Mouse (Mus musculus) megakaryocyte, adult 5-6 weeks (primary cell): ENCODE measurements around the gene Rpl28. TPM values are rescaled to one million over a fixed set of nuclear protein-coding genes. Genes with fewer than 3 reads are reported as not detected.
A peak's percentile ranks its signal among the peaks of the same experiment; 100 is the strongest.
"Not testable (repeated sequence)": the region's sequence is repeated elsewhere in the genome, so short reads cannot be mapped to it uniquely, and the experiment has no call there.

Source experiments
- ATAC-seq: 2 replicates; pipeline ENCODE4 v1.8.0; 2016; ENCODE audit warnings: mild to moderate bottlenecking, inconsistent platforms; ENCODE audit not compliant: poor library complexity, severe bottlenecking
- total RNA-seq, 2 experiments: library from RNA; stranded (forward) in 1 of 2; stranded (reverse) in 1 of 2; fragments of 153-499, 151-499 nt in 1 of 2; fragments of 221-1000, 200-1000 nt in 1 of 2; gene quantifications; 2 replicates each; pipeline versions ENCODE4 v1.2.3 to v1.2.4; 2015 to 2017

The Rpl28 gene
- total RNA-seq, 2 experiments from 2014 or later = 535 to 1,433 TPM

DNA sequence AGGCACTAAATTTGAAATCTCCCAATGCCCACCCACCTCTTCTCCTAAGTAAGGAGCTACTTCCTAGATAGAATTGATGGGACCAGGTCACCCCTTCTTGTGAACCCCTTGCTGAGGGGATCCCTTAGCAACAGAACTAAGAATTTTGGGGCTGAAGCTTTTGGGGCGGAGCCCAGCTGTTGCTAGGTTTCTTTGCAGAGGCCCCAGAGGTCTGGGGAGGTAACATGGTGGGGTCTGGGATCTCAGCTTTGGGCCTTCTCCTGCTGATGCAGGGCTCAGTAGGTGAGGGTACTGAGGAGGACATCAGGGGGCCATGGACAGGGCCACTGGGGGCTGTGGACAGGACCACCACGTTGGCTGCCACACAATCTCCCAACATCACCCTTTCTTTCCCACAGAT is 9.9 kb upstream of the Rpl28 start, which contains the start of the genes Il11 and Tmem190:
Il11 (minus strand) TSS at position 101 of the 400 bp plus-strand sequence.
Tmem190 (plus strand) TSS at position 179 of the 400 bp plus-strand sequence.
- ATAC-seq = no peak

DNA sequence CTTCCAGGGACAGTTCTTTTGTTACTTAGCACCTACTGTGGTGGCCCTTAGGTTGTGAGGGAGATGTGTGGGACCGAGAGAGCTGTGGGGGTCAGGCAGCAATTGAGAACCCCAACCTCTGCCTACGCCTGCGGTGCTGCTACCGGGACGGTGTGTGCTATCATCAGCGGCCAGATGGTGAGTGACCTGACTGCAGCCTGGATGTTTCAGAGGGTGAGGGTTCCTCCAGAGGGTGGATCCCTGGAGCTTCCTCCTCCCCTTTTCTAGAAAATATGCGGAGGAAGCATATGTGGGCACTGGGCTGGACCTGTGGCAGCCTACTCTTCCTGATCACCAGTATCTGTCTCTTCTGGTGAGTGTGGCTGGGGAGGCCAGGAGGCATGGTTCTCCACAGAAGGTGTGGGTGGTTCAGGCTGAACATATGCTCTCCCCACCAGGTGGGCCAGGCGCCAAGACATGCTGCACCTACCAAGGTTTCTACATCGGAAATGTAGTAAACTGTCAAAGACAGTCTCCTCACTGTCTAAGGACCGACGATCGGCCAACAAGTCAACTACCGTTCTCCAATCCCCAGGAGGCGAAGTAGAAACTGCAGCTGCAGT is 8.9 kb upstream of the Rpl28 start:
- ATAC-seq = 0 out of 2 replicates have a peak, but pooled peaks have one; percentile 8

DNA sequence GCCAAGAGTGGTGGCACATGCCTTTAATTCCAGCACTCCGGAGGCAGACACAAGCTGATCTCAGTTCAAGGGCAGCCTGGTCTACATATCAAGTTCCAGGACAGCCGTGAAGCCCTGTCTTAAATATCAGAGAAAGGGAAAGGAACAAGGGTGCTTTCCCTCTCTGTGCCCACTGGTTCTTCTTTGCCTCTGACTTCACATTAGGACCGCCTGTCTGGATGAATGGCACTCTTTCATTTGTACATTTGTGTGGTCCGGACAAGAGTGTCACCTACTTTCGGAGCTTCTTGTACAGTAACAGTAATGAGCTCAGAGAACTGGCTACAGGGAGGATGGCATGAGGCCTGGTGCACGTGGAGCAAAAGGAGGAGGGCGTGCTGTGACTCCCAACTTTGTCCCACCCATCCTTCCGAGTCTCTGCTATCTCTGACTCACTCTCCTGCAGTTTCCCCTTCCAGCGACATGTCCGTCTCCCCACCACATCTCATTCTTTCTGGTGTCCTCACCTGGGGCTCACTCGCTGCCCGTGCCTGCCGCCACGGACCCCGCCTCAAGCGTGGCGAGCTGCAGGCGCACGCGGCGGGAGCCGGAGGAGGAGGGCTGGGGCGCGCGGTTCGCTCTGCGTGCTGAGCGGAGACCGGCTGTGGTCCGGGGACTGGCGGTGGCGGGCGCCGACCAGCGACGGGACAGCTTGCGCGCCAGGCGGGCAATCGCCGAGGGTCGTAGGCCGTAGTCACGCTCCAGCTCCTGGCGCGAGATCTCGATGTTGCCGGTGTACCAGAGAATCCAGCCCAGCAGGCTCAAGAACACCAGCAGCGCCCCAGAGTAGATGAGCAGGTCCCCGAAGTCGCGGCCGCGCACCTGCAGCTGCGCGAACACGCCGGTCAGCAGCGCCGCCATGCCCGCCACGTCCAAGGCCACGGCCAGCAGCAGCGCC is 3.9 kb upstream of the Rpl28 start:
- peak; percentile 17 for ATAC-seq

DNA sequence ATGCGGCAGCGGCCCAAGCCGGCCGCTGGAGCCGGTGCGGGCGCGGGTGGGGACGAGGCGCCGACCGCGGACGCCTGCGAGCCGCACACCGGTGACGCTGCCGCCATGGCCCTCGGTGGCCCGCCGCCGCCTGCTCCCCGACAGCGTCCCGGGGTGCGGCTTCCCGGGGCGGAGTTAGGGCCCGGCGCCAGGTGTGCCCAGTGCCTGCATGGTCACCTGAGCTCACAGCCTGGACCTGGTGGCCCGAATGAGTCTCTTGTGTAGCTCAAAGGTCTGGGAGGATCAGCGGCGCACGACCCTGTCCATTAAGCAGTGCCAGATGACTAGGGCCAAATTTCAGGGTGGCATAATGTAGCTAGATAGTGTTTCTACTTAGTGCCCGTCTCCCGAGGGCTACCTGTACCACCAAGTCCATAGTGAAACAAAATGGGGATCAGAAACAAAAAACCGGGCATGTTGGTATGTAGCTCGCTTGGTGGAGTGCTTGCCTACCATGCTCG is 3.2 kb upstream of the Rpl28 start, which contains the start of gene Tmem238:
Tmem238 (minus strand) TSS at position 221 of the 500 bp plus-strand sequence.
- ATAC-seq = peak; percentile 19

DNA sequence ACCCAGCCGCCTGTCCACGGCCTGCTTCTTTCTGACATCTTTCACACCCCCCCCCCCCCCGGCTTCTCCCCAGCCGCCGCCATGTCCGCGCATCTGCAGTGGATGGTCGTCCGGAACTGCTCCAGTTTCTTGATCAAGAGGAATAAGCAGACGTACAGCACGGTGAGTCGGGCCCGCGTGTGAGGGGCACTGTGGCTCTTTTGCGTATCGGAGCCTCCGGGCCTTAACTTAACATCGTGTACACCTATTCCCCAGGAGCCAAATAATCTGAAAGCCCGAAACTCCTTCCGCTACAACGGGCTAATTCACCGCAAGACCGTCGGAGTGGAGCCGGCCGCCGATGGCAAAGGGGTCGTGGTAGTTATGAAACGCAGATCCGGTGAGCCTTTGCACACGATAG is 574 bp downstream of the Rpl28 start:
- ATAC-seq = not testable (repeated sequence)

DNA sequence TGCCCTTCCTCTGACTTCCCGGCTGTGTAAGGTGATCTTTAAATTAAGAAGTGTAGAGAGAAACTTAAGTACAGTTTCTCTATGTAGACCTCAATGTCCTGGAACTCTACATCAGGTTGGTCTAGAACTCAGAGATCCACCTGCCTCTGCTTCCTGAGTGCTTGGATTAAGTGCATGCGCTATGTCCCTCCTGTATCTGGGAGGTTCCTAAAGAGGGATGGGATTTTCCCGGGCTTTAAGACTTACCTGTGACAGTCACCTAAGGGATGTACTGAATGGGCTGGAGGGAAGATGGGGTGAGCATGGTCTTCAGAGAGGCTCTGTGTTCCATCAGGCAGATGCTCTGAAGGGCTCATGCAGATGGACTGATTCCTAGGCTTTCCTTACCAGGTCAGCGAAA is 1.0 kb downstream of the Rpl28 start:
- no peak for ATAC-seq

DNA sequence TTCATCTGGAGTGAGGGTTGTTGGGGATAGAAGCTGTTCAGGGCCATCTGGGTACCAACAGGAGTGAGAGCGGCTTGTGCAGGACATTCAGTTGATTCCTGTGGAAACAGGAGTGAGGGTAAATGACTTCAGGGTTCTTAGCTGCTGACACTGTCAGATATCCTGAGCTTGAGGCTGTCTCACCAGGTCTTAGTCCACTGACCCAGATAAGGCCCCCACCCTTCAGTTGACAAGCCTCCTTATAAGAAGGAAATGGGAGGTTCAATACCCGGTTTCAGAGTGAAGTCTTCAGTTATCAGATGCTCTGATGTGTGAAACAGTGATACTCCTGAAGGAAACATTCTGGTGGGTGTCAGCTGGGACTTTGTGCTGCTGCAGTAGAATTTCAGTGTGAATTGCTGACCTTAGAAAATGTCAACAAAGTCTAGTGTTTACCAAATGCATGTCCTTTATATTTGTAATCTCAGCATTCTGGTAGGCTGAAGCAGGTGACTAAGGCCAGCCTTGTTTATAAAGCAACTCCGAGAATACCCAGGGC is 2.0 kb downstream of the Rpl28 start:
- no peak for ATAC-seq

DNA sequence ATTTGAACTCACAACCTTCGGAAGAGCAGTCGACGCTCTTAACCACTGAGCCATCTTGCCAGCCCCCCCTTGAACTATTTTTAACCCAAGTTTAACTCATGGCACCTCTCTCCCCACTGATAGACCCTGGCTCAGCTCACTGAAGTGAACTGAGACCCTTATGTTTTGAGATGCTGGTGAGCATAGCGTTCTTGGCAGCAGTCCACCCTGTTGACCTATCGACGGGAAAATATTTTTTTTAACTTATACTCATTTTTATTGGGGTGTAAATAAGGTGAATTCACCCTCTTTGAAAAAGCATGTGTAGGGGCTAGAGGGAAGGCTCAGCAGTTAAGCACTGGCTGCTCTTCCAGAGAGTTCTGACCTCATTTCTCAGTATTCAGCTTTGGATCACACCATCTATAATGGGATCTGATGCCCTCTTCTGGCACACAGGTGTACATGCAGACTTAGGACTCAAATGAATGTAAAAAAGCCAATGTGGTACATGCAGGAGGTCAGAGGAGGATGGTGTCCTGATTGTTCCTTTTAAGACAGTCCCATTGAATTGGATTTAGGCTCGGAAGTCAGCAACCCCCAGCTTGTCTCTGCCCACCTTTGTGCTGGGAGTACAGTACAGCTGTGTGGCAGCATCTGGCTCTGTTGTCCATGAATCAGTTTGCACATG is 3.2 kb downstream of the Rpl28 start:
- no peak for ATAC-seq

DNA sequence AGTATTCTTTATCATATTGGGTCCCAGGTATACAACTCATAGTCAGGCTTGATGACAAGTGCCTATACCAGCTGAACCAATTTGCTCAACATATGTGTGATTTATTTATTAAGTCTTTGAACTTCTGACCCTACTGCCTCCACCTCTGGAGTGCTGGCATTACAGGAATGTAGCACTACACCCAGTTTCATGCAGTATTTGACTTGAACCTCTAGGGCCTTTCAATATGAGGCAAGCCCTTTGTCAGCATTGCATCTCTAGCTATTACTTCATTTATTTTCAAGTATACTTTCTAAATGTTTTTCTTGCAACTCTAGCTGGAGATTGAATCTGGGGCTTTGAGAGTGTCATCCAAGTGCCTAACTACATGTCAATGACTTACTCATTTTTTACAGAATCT is 9.6 kb downstream of the Rpl28 start:
- no peak for ATAC-seq

DNA sequence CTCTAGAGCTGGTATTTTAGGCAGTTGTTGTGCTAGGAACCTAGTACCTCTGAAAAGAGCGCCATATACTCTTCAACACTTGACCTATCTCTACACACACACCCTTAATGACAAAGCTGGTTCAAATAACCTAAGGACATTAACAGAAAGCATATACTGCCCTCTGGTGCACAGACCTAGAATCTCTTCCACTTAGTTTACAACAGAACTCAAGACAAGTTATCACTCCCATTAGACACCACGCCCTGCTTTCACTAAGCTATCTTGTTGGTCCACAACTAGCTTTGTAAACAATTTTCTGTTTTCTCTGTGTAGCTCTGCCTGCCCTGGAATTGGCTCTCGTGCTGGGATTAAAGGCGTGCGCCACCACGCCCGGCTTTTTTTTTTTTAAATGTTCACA is 14.0 kb downstream of the Rpl28 start:
- ATAC-seq = peak; percentile 83

DNA sequence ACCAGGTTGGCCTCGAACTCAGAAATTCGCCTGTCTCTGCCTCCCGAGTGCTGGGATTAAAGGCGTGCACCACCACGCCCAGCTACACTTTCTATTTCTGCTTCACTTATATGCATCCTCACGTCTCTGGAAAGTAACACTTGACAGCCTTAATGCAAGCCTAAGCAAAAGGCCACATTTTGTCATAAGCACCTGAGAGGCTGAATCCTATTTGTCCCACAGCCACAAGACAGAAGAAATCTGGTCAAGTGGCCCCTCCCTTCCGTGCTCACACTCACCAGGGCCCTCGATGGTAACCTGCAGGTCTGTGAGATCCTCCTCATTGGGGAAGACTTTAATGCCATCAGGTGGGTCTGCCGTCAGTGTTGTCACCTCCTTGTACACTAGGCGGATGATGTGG is 18.5 kb downstream of the Rpl28 start:
- not testable (repeated sequence) for ATAC-seq

DNA sequence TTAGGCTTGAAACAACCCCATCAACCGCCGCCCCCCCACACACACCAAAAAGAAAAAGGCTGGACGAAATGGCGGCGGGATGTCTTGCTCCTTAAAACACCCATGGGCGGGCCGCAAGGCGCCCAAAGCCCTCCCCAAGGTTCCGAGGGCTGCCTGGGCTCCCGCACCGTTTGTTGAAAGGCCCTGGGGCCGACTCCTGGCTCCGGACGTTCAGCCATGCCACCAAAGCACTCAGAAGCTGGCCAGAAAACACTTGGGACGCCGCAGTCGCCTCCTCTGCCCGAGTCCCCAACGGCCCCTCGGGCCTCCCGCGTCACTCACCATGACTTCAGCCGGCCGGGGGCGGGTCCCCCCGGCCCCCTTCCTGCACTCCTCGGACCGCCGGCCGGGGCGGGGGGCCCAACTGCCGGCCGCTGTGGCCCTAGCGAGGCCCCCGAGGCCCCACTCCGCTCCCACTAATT is 19.2 kb downstream of the Rpl28 start:
- ATAC-seq = no peak

DNA sequence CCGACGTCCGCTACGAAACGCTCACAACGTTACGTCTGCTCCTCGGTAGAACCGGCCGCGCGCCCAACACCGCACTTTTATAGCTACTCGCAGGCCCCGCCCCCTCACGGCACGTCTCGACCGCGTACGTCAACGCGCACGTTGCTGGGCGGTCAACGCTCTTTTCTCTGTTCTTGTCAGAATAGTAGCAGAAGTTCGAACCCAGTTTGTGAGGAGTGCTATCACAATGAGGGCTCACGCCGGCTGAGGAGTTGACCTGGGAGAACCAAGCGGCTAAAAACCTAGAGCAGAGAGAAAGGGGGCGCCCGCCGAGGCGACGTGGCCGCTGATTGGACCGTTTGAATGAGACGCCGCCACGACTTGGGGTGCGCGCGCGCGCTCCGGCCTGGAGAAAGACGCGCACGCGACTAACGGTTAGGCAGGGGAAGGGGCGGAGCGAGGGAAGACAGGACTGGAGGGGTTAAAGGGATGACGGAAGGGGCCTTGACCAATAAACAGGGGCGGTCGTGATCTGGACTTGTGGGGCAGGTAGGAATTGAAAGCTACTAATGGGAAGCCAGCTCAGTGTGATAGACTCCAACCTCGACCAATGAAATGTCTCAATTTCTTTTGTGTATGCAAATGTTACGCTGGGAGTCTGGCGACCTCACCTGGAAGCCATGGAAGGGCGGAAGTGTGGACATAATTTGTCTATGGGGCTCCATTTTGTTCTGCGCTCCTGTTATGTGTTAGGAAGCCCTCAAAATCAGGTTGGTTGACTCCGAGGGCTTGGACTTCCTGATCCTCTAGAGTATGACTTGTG is 19.8 kb downstream of the Rpl28 start, which contains the start of gene Ube2s:
Ube2s (minus strand) TSS at position 288 of the 802 bp plus-strand sequence.
- ATAC-seq = peak; percentile 90

DNA sequence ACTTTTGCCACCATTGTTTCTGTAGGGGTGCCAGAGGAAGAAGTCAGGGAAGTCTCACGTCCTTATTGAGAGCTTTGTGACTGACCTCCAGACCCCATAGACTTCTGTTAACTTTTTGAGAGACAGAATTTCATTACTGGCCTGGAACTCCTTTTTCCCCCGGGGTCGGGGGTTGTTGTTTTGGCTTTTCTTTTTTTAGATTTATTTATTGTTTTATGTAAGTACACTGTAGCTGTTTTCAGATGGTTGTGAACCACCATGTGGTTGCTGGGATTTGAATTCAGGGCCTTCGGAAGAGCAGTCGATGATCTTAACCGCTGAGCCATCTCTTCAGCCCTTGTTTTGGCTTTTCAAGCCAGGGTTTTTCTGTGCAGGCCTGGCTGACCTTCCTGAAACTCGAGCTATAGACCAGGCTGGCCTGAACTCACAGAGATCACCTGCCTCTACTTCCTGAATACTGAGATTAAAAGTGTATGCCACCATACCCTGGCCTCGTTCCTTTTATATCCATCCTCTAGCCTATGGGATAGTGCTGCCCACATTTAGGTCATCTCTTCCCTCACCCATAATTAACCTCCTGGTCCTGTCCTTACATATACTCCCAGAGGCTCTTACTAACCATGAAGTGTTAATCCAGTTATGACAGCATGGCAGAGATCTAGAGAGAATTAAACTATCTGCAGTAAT is 20.6 kb downstream of the Rpl28 start:
- no peak for ATAC-seq

DNA sequence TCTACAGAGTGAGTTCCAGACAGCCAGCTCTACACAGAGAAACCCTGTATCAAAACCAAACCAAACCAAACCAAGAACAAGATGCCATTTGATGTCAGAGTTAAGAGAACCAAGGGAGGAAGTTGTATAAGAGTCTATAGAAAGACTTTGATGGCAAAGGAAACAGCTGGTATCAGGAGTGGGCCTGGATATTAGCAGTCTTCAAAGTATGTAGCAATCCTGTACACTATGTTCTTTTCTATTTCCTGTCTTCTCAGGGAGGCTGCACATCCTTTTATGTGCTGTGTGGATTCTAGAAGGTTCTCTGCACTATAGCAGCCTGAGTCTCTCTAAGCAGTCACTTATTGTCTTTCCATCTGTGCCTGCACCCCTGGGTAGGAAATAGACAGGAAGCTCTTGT is 23.9 kb downstream of the Rpl28 start:
- no peak for ATAC-seq

DNA sequence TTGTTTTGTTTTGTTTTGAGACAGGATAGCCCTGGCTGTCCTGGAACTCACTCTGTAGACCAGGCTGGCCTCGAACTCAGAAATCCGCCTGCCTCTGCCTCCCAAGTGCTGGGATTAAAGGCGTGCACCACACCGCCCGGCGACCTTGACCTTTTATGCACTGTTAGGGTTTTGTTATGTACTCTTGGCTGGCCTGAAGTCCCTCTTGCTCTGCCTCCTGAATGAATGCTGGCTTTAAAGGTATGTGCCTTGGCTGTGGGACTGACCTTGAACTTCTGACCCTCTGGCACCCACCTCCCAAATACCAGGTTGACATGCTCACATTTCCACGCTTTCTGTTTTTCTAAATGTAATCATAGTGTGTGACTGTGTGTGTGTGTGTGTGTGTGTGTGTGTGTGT is 28.3 kb downstream of the Rpl28 start:
- not testable (repeated sequence) for ATAC-seq

DNA sequence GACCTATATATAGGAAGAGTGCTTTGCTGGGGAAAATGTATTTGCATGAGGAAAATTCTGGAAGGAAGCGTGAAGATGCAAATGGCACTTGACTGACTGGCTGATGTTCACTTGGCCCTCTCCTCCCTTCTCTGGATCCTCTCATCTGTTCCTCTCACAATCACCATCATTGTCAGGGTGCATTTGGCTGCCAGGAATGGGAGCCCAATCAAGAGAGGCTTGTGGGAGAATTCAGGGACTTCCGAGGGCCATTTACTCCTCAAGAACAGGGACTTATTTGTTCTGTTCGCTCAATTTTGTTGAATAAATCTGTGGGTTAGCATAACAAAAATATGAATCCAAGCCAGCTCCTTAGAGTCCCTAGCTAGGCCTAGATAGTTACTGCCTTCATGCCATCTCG is 29.0 kb downstream of the Rpl28 start:
- no peak for ATAC-seq

DNA sequence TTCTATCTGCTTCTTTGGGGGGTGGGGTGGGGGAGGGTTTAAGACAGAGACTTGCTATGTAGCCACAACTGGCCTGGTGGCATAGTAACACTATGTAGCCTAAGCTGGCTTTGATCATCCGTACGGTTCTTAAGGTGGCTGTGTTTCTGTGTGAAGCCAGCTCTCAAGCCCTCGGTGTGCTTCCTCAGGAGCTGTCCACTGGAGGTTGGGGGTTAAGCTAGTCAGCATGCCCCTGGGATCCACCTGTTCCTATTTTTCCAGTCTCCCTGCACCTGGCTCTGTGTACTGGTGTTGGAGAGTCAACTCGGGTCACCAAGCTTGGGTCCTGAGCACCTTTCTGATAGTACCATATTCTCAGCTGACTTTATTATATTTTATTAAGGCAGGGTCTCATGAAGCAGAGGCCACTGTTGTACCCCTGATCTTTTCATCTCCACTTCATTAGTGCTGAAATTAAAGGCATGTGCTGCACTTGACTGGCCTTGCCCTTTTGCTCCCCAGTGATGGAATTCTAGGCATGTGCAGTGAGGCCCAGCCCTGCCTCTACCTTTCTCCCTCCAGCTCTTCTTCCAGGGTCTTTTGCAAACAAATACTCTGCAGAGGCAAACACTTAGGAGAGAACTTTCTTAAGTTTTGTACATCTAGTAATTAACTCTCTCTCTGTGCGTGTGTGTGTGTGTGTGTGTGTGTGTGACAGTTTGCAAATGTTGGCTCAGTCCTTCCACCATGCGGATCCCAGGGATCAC is 29.7 kb downstream of the Rpl28 start:
- no peak for ATAC-seq

DNA sequence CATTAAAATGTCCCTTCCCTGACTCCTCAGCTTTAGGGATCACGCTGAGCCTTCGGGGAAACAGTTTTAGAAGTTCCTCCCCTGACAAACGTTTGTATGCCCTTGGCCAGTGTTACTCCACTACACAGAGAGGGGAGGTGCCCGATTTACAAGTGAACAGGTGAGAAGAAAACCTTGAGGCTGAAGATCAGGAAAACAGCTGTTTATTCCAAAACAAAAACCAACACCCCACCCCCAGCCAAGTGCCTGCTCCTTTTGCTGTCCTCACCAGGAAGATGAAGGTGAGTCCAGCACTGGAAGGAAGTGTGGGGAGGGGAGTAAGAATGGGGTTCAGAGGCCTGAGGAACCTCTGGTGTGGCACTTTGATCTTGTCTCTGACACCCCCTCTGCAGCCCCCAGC is 32.7 kb downstream of the Rpl28 start:
- no peak for ATAC-seq
